Mouse (Mus musculus): ENCODE data around the gene Mettl27.

The Mettl27 gene

GRCm38 (mm10) chr5:134920106-134920687, 12.0 kb upstream of the Mettl27 start:
- no peak for DNase-seq (ENCODE audit: low read depth, low spot score)

- DNase-seq (ENCODE audit: low read depth, low spot score) = no peak
These were observed 11.1 kb upstream of the Mettl27 start for GRCm38 (mm10) chr5:134921106-134921505.

- no peak for DNase-seq (ENCODE audit: low read depth, low spot score)
These were observed 9.0 kb upstream of the Mettl27 start for GRCm38 (mm10) chr5:134923141-134923540.

GRCm38 (mm10) chr5:134926726-134927125, 5.4 kb upstream of the Mettl27 start:
- peak; percentile 83 for DNase-seq (ENCODE audit: low read depth, low spot score)

GRCm38 (mm10) chr5:134929988-134930387, 2.2 kb upstream of the Mettl27 start:
- peak; percentile 53 for DNase-seq (ENCODE audit: low read depth, low spot score)

DNA sequence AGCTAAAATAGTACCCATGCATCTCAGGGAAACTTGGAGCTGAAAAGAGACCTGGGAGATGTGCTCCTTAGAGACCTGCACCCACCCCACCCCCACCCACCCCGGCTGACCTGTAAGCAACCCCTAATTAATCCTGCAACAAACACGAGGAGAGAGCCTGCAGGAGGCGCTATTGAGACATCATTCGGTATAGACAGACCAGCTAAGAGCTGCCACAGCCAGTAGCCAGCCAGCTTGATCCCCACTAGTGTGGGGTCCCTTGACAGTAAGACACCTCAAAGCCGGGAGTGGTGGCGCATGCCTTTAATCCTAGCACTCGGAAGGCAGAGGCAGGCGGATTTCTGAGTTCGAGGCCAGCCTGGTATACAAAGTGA, 722 bp downstream of the Mettl27 start:
- DNase-seq (ENCODE audit: low read depth, low spot score) = peak; percentile 95

DNA sequence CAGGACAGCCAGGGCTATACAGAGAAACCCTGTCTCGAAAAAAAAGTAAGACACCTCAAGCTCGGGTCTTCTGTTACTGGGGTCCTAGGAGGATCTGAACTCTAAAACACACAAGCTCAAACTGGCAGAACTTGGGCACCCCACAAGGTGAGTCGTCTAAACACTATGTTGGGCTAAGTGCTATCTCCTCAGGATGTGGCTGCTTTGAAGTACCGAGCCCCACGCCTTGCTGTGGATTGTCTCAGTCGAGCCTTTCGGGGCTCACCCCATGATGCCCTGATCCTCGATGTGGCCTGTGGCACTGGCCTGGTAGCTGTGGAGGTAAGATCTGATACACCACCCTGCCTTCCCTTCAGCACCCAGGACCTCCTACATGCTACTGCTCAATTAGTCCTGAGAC, 1.1 kb downstream of the Mettl27 start:
- DNase-seq (ENCODE audit: low read depth, low spot score) = peak; percentile 18

- DNase-seq (ENCODE audit: low read depth, low spot score) = peak; percentile 52
These were observed 1.5 kb downstream of the Mettl27 start for GRCm38 (mm10) chr5:134933686-134934085.

DNA sequence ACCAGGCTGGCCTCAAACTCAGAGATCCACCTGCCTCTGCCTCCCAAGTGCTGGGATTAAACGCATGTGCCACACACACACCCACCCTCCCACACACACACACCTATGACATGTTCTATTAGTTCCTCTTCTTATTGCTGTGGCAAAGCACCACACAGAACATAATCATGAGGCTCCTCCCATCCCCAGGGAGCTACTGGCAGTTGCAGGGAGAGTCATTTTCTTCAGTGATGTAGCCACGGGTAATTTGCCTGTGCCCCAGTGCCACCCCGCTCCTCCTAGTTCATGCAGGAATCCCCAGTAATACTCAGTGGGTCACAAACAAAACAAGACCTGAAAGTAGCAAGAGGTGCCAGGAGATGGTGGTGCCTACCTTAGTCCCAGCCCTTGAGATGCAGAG, 2.5 kb downstream of the Mettl27 start:
- DNase-seq (ENCODE audit: low read depth, low spot score) = no peak

DNA sequence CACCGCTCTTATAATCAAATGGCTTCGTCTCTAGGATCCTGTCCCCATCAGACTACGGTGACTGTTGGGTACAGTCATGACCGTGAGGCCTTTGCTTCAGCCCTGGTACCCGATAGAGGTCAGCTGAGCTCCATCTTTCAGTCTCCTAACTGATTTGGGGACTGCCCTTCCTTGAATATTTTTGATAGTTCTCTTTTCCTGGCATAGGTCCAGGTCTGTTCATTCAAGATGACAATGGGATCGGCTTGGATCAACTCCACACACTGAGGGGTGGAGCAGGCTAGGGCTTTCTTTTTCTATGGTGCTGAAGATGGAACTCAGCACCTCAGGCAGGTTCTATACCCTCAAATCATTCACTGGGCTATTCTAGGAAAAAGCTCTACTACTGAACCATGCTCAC, 3.9 kb downstream of the Mettl27 start:
- DNase-seq (ENCODE audit: low read depth, low spot score) = peak; percentile 35

- peak; percentile 54 for DNase-seq (ENCODE audit: low read depth, low spot score)
These were observed 4.5 kb downstream of the Mettl27 start for GRCm38 (mm10) chr5:134936626-134937185.

- DNase-seq (ENCODE audit: low read depth, low spot score) = peak; percentile 50
These were observed 6.9 kb downstream of the Mettl27 start for GRCm38 (mm10) chr5:134939069-134939468.

DNA sequence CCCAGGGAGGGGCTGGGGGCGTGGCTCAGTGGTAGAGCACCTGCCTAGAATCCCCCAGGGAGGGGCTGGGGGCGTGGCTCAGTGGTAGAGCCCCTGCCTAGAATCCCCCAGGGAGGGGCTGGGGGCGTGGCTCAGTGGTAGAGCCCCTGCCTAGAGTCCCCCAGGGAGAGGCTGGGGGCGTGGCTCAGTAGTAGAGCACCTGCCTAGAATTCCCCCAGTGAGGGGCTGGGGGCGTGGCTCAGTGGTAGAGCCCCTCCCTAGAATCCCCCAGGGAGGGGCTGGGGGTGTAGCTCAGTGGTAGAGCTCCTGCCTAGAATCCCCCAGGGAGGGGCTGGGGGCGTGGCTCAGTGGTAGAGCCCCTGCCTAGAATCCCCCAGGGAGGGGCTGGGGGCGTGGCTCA, 7.4 kb downstream of the Mettl27 start:
- peak; percentile 57 for DNase-seq (ENCODE audit: low read depth, low spot score)

- DNase-seq (ENCODE audit: low read depth, low spot score) = peak; percentile 98
These were observed 9.5 kb downstream of the Mettl27 start for GRCm38 (mm10) chr5:134941472-134942209.

GRCm38 (mm10) chr5:134942740-134943139, 10.6 kb downstream of the Mettl27 start:
- DNase-seq (ENCODE audit: low read depth, low spot score) = peak; percentile 90

GRCm38 (mm10) chr5:134944179-134944578, 12.0 kb downstream of the Mettl27 start:
- peak; percentile 50 for DNase-seq (ENCODE audit: low read depth, low spot score)

- DNase-seq (ENCODE audit: low read depth, low spot score) = peak; percentile 89
These were observed 13.2 kb downstream of the Mettl27 start for GRCm38 (mm10) chr5:134945266-134945959.

DNA sequence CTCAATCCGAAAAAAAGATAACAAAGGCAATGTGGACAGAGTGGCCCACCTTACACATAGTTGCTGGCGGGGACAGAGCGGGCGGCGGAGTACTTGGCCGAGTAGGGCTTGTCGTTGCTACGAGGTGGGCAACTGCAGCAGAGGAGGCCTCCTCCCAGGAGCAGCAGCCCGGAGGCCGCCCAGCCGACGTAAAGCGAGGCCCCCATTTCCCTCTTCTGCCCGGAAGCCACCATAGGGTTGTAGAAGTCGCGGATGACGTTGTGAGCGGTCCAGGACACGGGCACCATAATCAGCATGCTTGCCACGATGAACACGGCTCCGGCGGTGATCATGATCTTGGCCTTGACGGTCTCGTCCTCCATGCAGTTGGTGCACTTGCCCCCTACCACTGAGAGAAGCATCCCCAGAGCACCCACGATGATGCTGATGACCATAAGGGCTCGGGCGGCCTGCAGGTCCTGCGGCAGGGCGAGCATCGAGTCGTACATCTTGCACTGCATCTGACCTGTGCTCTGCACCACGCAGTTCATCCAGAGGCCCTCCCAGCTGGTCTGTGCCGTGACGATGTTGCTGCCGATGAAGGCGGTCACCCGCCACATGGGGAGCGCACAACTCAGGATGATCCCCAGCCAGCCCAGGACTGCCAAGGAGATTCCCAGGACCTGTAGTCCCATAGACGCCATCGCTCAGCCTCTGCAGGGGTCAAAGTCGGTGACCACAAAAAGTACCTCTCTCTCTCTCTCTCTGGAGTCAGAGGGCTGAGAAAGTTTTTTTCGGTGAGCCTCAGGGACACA, 14.1 kb downstream of the Mettl27 start:
- DNase-seq (ENCODE audit: low read depth, low spot score) = peak; percentile 36

GRCm38 (mm10) chr5:134946857-134947255, 14.7 kb downstream of the Mettl27 start, which contains the start of gene Cldn4:
Cldn4 (minus strand) TSS chr5:134946934.
- peak; percentile 82 for DNase-seq (ENCODE audit: low read depth, low spot score)

DNA sequence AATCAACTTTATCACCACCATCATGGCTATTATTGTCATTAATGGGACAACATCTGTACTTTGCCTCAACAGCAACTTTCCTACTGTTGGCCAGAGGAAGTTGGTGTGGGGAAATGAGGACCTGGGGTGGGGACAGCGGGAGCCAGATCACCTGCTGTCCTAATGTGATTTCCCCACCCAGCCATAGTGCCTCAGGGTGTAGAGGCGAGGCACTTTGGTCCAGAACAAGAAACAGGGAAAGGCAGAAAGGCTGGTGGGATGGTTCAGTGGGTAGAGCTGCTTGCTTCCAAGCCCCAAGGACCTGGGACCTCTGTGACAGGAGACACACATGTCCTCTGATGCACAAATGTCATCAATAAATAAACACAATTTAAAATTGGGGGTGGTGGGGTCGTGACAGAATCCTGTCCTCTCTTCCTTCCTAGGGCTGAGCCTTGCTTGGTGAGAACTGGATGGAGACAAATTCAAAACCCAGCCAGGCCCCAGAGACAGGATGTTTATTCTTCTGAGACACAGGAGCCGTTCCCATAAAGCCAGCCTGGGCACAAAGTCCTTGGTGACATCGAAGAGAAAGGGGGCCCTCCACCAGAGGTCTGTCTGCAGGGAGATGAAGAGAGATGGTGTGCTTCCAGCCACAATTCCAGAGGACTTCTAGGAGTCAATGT, 15.4 kb downstream of the Mettl27 start:
- peak; percentile 52 for DNase-seq (ENCODE audit: low read depth, low spot score)

- no peak for DNase-seq (ENCODE audit: low read depth, low spot score)
These were observed 15.9 kb downstream of the Mettl27 start for GRCm38 (mm10) chr5:134948085-134948439.
